Mouse (Mus musculus) c-Kit-negative CD71-positive TER-119-positive erythroid progenitor cells, embryonic 14.5 days (primary cell): ENCODE data around the gene Supt3.

Experiments
- DNase-seq: peaks from one replicate; pipeline ENCODE4 v3.0.0-alpha.2; 2013; ENCODE audit warnings: low read depth, low spot score

The Supt3 gene

DNA sequence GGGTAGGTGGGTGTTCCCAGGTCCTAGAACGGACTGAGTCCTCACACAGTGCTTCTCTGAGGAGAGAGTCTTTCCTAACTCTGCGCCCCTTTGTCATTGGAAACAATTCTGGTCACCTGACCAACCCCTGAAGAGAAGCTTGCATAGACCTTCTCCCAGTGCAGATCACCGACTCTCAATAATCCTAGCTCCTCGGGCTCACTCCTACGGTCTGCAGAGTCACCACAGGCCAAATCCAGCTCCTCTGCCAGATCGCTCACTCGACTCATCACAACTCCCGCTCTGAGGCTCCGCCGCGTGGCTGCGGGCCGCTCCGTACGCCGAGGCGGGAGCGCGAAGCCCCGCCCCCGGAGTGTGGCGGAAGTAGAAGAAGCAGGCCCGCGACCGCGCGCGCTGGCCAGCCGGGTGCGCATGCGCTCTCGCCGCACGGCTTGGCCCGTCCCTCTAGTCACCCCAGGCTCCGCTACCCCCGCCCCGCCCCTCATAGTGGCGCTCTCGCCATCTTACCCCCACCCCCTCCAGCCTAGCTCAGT is at the start of gene Supt3:
Gene Supt3 (plus strand): TSS at position 415 of the 533 bp plus-strand sequence.
- peak; percentile 91 for DNase-seq

DNA sequence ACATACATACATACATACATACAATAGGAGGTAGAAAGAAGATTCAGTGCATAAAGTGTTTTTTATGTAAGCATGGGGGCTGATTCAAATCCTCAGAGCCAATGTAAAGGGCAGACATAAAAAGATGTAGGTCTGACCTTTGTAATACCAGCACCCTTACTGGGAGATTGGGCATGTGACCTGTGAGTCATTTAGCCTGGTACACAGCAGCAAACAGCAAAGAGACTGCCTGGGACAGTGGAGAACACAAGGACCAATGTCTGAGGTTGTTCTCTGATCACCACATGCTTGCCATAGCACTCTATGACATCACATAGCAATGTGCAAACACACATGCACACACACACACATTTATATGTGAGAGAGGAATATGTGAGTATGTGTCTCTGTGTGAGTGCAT is 49.3 kb upstream of the Supt3 start:
- DNase-seq, result no peak

DNA sequence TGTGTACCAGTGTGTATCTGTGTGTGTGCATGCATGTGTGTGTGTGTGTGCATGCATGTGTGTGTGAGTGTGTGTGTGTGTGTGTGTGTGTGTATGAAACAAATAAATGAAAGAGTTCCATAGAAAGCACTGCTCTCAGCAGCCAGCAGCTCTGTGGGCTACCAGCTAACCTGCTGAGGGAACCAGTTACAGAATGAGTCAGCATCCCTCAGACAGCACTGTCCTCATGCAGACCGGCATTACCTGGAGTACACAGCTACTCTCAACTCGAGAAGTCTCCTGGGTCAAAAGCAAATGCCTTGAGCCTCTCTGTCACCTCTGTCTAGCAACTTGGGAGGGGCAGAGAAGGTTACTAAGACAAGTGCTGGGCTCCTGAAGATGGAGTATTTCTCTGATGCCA is 48.5 kb upstream of the Supt3 start:
- no peak for DNase-seq

DNA sequence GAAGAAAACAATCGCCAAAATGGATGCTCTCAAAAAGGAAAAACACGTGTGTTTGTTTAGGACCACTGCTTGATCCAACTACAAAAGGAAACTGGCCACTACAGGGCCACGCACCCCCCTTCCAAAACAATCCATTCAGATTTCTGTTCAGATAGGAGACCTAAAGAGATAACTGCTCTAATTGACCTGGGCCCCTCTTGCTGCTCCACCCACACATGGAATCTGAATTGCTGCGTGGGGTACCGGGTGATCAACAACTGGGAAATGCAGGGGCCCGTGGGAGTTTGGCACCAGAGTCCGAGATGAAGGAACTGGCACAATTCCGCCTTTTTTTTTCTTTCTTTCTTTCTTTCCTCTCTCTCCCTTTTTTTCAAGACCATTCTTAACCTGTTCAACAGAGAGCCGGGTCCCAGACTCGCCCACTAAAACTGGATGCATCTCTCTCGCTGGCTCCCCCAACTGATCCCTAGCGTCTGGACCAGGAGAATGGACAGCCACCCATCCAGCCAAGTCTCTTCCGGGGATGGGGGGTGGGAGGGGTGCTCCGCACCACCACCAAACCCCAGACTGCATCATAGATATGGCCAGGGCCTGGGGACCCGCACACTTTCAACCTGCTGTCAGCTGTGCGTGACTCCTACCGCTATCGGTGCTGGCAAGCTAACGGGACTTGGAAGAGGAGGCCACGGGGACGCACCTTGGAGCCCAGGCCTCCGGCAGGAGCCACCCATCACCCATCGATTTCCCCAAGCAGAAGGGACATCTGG is 43.2 kb upstream of the Supt3 start:
- DNase-seq, result no peak

GRCm38 (mm10) chr17:44734501-44735222 is 42.3 kb upstream of the Supt3 start:
- no peak for DNase-seq

GRCm38 (mm10) chr17:44735223-44735990 is 41.5 kb upstream of the Supt3 start:
- no peak for DNase-seq

DNA sequence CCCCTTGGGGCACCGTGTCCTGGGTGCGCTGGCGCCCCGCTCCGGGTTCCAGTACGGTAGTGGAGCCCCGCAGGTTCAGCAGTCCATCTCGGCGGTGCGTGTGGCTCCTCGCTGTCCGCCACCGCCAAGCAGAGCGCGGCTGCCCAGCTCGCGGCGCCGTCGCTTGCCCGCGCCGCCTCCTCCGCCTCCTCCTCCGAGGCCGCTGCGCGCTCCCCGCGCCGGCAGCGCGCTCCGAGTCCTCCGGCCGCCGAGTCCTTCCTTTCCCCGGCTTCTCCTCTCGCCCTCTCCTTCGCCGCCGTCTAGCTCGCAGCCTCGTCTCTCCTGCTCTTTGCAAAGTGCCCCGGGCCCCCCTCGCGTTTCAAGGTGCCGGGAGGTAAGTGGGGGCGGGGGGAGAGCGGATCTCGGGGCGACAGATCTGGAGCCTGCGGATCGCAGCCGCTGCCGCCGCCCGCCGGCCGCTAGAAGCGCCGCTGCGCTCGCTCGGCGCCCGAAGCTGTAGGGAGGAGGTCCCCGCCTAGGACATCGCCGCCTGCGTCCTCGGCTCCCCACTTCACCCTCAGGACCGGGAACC is 40.9 kb upstream of the Supt3 start:
- no peak for DNase-seq

DNA sequence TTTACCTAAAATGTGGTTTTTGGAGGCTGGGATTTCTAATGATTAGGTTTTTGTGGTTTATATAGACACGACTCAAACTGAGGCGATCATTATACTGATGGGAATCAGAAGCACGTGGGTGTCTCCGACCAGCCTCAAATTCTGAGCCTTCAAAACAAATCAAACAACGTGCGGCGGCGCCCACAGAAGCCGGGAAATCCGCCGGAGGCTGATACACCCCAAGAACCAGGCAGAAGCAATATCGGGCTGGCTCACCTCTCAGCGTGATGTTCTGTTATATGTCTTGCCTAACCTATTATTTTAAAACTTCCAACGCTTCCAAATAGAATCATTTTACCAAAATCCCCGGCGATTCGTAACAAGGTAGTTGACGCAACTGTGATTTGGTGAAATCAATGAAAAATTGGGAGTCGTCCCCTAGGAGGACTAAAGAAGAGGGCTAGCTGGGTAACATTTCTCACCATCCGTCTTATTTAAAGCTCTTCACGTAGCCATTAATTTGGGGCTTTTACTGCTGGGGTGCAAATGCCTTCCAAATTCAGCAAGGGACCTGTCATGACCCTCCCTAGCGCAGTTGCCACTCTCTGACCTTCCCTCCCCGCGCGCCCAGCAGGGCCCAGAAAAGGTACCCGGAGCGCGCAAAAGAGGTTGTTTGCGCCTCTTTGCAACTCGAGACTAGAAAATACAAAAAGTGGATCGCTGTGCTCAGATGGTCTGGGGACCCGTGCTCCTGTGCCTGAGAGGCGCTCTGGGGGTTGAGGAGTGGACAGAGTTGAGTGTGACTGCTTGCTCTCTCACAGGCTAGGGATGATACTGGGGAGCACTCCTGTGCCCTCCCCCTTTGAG is 39.5 kb upstream of the Supt3 start:
- no peak for DNase-seq

- DNase-seq, result no peak
Measured at GRCm38 (mm10) chr17:44738121-44738637, 38.8 kb upstream of the Supt3 start.

DNA sequence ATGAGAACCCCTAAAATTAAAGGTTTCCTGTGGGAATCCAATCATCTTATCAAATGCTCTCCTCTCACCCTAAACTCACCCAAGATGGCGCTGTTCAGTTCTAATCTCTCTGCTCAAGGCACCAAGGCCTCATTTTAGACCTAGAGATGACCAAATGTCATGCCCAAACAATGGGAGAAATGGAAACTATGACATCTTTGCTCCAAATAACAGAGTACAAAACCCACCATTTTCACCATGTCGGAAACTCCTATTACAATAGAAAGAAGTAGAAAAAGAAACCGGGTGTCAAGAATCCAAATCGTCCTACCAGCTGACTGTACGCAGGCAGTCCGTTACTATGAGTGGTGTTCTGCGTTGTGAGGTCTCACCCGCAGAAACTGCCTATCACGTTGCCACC is 34.7 kb upstream of the Supt3 start:
- no peak for DNase-seq

DNA sequence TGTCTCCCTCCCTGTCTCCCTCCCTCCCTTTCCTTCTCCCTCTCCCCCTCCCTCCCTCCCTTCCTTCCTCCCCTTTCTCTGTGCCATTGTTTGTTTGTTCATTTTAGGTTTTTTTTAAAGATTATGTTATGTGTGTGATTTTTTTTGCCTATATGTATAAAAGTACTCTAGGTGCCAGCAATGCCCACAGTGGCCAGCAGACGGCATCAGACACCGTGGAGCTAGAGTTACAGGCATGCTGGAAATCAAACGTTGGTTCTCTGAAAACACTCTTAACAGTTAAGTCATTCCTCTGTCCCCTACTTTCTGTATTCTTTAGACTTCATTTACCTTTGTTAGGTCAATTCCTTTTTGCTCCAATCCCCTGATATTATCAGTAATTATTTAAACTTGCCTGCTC is 33.2 kb upstream of the Supt3 start:
- DNase-seq, result no peak

GRCm38 (mm10) chr17:44745378-44745777 is 31.6 kb upstream of the Supt3 start:
- no peak for DNase-seq

DNA sequence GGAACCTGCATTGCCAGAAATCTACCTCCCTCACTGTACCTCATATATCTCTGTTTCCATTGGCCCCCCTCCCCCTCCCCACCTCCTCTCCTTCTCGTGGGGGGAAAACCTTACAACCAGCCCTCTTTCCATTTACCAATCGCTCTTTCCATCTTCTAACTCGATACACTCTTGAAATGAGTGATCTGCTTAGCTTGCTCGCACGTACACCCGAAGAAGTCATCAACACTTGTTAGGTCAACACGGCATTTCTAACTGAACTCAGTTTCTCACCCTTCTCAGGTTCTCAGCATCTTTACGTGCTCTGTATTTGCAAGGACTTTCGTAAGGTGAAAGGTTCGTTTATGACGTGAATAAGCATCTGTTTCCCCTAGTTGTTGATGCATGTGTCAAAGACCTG is 10.6 kb upstream of the Supt3 start:
- no peak for DNase-seq

DNA sequence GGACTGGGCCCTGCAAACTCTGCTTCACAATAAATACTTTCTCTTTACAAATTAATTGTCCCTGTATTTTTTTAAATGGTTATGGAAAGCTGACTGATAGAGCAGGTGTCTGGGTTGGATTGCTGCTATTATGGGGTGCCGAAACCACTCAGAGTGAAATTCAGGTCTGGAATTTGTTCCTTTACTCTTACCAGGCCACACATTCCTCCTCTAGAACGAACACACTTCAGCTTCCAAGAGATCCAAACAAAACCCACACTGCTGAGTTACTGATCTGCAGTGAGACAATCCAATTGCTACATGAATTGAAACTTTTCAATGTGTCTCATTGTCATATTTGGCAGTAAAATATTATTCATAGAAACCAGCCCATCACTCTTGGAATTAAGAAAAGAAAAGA is 10.0 kb upstream of the Supt3 start:
- no peak for DNase-seq

- DNase-seq, result no peak
Measured at GRCm38 (mm10) chr17:44767375-44767774, 9.6 kb upstream of the Supt3 start.

DNA sequence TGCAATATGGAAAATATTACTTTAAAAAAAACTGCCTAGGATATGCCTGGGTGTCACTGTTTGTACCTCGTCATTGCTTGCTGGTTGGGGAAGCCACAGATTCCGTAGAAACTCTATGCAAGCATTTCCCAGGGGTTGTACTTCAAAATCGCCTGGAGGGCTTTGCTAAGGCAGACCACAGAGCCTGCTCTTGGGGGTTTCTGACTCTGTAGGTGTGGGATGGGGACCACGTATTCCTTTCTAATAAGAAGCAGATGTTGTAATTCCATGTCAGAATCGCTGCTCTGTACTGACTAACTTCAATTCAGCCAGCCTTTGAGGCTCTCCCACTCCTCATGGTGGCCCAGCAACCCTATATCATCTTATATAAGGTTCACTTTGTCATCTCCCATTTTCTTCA is 8.4 kb upstream of the Supt3 start:
- DNase-seq, result no peak

- DNase-seq, result no peak
Measured at GRCm38 (mm10) chr17:44770871-44771270, 6.1 kb upstream of the Supt3 start.

DNA sequence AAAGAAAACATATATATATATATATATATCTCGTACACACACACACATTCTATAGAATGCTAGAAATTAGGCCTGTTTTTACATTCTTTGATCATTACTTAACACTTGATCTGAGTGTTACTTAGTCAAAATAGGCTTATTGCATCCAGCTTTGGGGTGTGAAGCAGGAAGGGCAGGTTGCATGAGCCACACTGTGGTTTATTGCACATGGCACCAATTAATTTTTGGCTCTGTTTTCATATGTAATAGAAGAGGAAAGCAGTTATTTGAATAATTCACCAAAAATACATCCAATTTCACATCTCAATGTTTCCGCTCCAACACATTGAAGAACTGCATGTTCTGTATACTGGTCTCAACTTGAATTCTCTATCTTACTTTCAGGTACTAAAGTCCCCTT is 4.4 kb upstream of the Supt3 start:
- no peak for DNase-seq

- DNase-seq, result peak; percentile 25
Measured at GRCm38 (mm10) chr17:44777337-44777804, 419 bp downstream of the Supt3 start.

DNA sequence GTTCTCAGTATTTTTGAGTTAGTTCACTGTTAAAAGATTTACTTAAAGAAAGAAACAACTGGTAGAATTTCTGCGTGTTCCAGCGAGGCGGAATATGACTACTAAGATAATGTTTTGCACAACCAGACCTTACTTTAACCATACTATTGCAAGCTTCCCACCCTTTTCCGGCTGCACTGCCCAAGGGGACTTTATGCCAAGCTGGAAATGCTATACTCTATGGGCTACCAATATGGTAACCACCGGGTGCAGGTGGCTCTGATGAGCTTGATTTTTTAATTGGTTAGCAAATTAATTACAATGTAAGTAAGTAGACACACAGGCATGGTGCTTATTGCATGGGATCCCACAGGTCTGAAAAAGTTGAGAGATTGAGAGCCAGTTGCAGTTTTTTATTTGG is 1.2 kb downstream of the Supt3 start:
- no peak for DNase-seq

DNA sequence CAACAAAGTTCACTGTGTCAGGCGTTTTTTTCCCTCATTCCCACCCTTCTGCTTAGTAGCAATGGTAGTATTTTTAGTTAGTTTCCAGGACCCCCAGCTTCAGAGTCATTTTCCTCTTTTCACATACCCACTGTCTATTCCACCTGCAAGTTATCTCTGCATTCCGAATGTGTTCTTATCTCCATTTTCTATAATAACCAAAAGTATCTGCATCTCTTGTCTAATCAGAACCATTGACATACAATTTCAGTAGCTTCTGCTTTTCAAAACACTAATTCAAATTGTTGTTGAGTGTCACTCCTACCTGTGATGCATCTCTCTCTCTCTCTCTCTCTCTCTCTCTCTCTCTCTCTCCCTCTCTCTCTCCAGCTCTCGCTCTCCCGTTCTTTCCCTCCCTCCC is 3.4 kb downstream of the Supt3 start:
- DNase-seq, result no peak
